Mouse (Mus musculus) MEL (cell line): Measurements from ENCODE around the gene Fam19a5. TPM values are rescaled to one million over a fixed set of nuclear protein-coding genes. Genes with fewer than 3 reads are reported as not detected.

Experiments
- DNase-seq: peaks from one replicate; pipeline ENCODE4 v3.0.0; 2011; ENCODE audit warnings: low read depth, low spot score
- H3K27ac ChIP-seq: 2 replicates; pipeline ENCODE4 v1.5.1; 2012; ENCODE audit warnings: low read depth, mild to moderate bottlenecking, control low read depth, low read length, moderate library complexity; ENCODE audit not compliant: control insufficient read depth
- H3K27me3 ChIP-seq, 2 experiments: fragments of 150-350 bp in 1 of 2; sonication (generic) in 1 of 2; 2 replicates each; pipeline ENCODE4 v1.6.1; 2012; ENCODE audit warnings: low read length in 2 of 2, mild to moderate bottlenecking in 2 of 2, improper control_type of control experiment in 1 of 2, moderate library complexity in 1 of 2; ENCODE audit not compliant: insufficient read depth in 2 of 2, control insufficient read depth in 1 of 2
- H3K36me3 ChIP-seq, 2 experiments: 2 replicates each; pipeline ENCODE4 v1.6.1; 2012 to 2014; ENCODE audit warnings: low read length in 2 of 2, improper control_type of control experiment in 1 of 2, inconsistent platforms in 1 of 2, mild to moderate bottlenecking in 1 of 2; ENCODE audit not compliant: insufficient read depth in 2 of 2, control insufficient read depth in 1 of 2
- H3K4me1 ChIP-seq, 2 experiments: fragments of 150-350 bp in 1 of 2; sonication (generic) in 1 of 2; 2 replicates each; pipeline ENCODE4 v1.6.1; 2012; ENCODE audit warnings: low read length in 2 of 2, improper control_type of control experiment in 1 of 2, mild to moderate bottlenecking in 1 of 2; ENCODE audit not compliant: insufficient read depth in 2 of 2, control insufficient read depth in 1 of 2
- H3K4me3 ChIP-seq, 2 experiments: fragments of 150-350 bp in 1 of 2; sonication (generic) in 1 of 2; 2 replicates each; pipeline ENCODE4 v1.5.1; 2012; ENCODE audit warnings: low read depth in 2 of 2, low read length in 2 of 2, mild to moderate bottlenecking in 2 of 2, moderate library complexity in 2 of 2, control low read depth in 1 of 2, improper control_type of control experiment in 1 of 2; ENCODE audit not compliant: control insufficient read depth in 1 of 2, insufficient read depth in 1 of 2
- H3K79me2 ChIP-seq: 2 replicates; pipeline ENCODE4 v1.6.1; 2012; ENCODE audit warnings: mild to moderate bottlenecking, low read length, moderate library complexity; ENCODE audit not compliant: control insufficient read depth, poor library complexity, insufficient read depth
- H3K9ac ChIP-seq: 2 replicates; pipeline ENCODE4 v1.6.1; 2012; ENCODE audit warnings: low read depth, mild to moderate bottlenecking, control low read depth, low read length, moderate library complexity; ENCODE audit not compliant: control insufficient read depth, poor library complexity, severe bottlenecking
- H3K9me3 ChIP-seq: fragments of 150-350 bp; sonication (generic); replicated peaks from 2 replicates; pipeline ENCODE4 v1.6.1; 2012; ENCODE audit warnings: mild to moderate bottlenecking, low read length, improper control_type of control experiment, moderate library complexity; ENCODE audit not compliant: insufficient read depth
- BHLHE40 ChIP-seq: IDR thresholded peaks from 2 replicates; pipeline ENCODE4 v1.6.1; 2012; ENCODE audit warnings: low read depth, mild to moderate bottlenecking, inconsistent platforms, low read length, improper control_type of control experiment, borderline replicate concordance
- CHD1 ChIP-seq: IDR thresholded peaks from 2 replicates; pipeline ENCODE4 v1.6.1; 2012; ENCODE audit warnings: low read depth, mild to moderate bottlenecking, inconsistent platforms, low read length, improper control_type of control experiment
- CHD2 ChIP-seq: IDR thresholded peaks from 2 replicates; pipeline ENCODE4 v1.6.1; 2011; ENCODE audit warnings: low read length, improper control_type of control experiment
- ELF1 ChIP-seq: IDR thresholded peaks from 2 replicates; pipeline ENCODE4 v1.6.1; 2014; ENCODE audit warnings: low read depth, mild to moderate bottlenecking, inconsistent platforms, low read length, improper control_type of control experiment, moderate library complexity
- GABPA ChIP-seq: IDR thresholded peaks from 2 replicates; pipeline ENCODE4 v1.6.1; 2012; ENCODE audit warnings: low read depth, mild to moderate bottlenecking, inconsistent platforms, low read length, improper control_type of control experiment, moderate library complexity
- HCFC1 ChIP-seq: IDR thresholded peaks from 2 replicates; pipeline ENCODE4 v1.6.1; 2012; ENCODE audit warnings: low read depth, mild to moderate bottlenecking, inconsistent platforms, low read length, improper control_type of control experiment, moderate library complexity
- KAT2A ChIP-seq: conservative IDR thresholded peaks from 2 replicates; pipeline ENCODE4 v1.6.1; 2012; ENCODE audit warnings: low read depth, low read length, improper control_type of control experiment, inconsistent platforms
- MAFK ChIP-seq: IDR thresholded peaks from 2 replicates; pipeline ENCODE4 v1.6.1; 2011; ENCODE audit warnings: low read depth, mild to moderate bottlenecking, low read length, improper control_type of control experiment, borderline replicate concordance
- MAX ChIP-seq: IDR thresholded peaks from 2 replicates; pipeline ENCODE4 v1.6.1; 2011; ENCODE audit warnings: low read length, improper control_type of control experiment
- MEF2A ChIP-seq: IDR thresholded peaks from 2 replicates; pipeline ENCODE4 v1.6.1; 2014; ENCODE audit warnings: low read depth, mild to moderate bottlenecking, inconsistent platforms, low read length, improper control_type of control experiment; ENCODE audit not compliant: poor library complexity, insufficient replicate concordance, severe bottlenecking; ENCODE audit errors: extremely low read depth
- MXI1 ChIP-seq: IDR thresholded peaks from 2 replicates; pipeline ENCODE4 v1.6.1; 2011; ENCODE audit warnings: mild to moderate bottlenecking, low read depth, low read length, improper control_type of control experiment
- NELFE ChIP-seq: IDR thresholded peaks from 2 replicates; pipeline ENCODE4 v1.6.1; 2011; ENCODE audit warnings: low read depth, low read length, improper control_type of control experiment
- POLR2A ChIP-seq, 2 experiments: IDR thresholded peaks; 2 replicates each; pipeline ENCODE4 v1.6.1; 2011 to 2012; ENCODE audit warnings: low read length in 2 of 2, mild to moderate bottlenecking in 2 of 2, control low read depth in 1 of 2, improper control_type of control experiment in 1 of 2, low read depth in 1 of 2, moderate library complexity in 1 of 2; ENCODE audit not compliant: control insufficient read depth in 1 of 2, insufficient read depth in 1 of 2, poor library complexity in 1 of 2
- POLR2AphosphoS2 ChIP-seq: IDR thresholded peaks from 2 replicates; pipeline ENCODE4 v1.6.1; 2011; ENCODE audit warnings: low read length, improper control_type of control experiment
- POLR2AphosphoS5 ChIP-seq: IDR thresholded peaks from 2 replicates; pipeline ENCODE4 v1.6.1; 2012; ENCODE audit warnings: low read depth, borderline replicate concordance, mild to moderate bottlenecking, inconsistent platforms, low read length, moderate library complexity, mixed read lengths
- RAD21 ChIP-seq: IDR thresholded peaks from 2 replicates; pipeline ENCODE4 v1.6.1; 2011; ENCODE audit warnings: mild to moderate bottlenecking, low read depth, low read length, improper control_type of control experiment
- SIN3A ChIP-seq: IDR thresholded peaks from 2 replicates; pipeline ENCODE4 v1.6.1; 2012; ENCODE audit warnings: low read length, improper control_type of control experiment, inconsistent platforms
- SMC3 ChIP-seq: IDR thresholded peaks from 2 replicates; pipeline ENCODE4 v1.6.1; 2011; ENCODE audit warnings: low read depth, low read length, improper control_type of control experiment
- USF1 ChIP-seq: IDR thresholded peaks from 2 replicates; pipeline ENCODE4 v1.6.1; 2014; ENCODE audit warnings: low read depth, mild to moderate bottlenecking, inconsistent platforms, low read length, improper control_type of control experiment, moderate library complexity
- USF2 ChIP-seq, 2 experiments: IDR thresholded peaks; 2 replicates each; pipeline ENCODE4 v1.6.1; 2011 to 2012; ENCODE audit warnings: improper control_type of control experiment in 2 of 2, low read length in 2 of 2, borderline replicate concordance in 1 of 2, inconsistent platforms in 1 of 2, low read depth in 1 of 2, mild to moderate bottlenecking in 1 of 2; ENCODE audit not compliant: insufficient read depth in 1 of 2
- ZC3H11A ChIP-seq: IDR thresholded peaks from 2 replicates; pipeline ENCODE4 v1.6.1; 2012; ENCODE audit warnings: low read depth, mild to moderate bottlenecking, inconsistent platforms, low read length, improper control_type of control experiment
- ZNF384 ChIP-seq: IDR thresholded peaks from 2 replicates; pipeline ENCODE4 v1.6.1; 2012; ENCODE audit warnings: low read depth, mild to moderate bottlenecking, inconsistent platforms, low read length, improper control_type of control experiment
- polyA plus RNA-seq, 2 experiments: library from polyadenylated mRNA; stranded (reverse) in 1 of 2; unstranded in 1 of 2; fragments of >175 nt in 1 of 2; fragments of >200 nt in 1 of 2; gene quantifications; 2 replicates each; pipeline versions ENCODE4 v1.2.1 to v1.2.4; 2012; ENCODE audit warnings: low replicate concordance in 2 of 2, low read depth in 1 of 2; ENCODE audit not compliant: insufficient read length in 2 of 2, insufficient read depth in 1 of 2, missing spikeins in 1 of 2
- total RNA-seq: library from RNA; depleted of rRNA; stranded (reverse); fragments of 300-350 nt; gene quantifications from 2 replicates; pipeline ENCODE4 v1.2.3, GENCODE M21; 2012; rRNA removed

Fam19a5 gene
- total RNA-seq: not detected in 2 replicates
- not detected for polyA plus RNA-seq

DNA sequence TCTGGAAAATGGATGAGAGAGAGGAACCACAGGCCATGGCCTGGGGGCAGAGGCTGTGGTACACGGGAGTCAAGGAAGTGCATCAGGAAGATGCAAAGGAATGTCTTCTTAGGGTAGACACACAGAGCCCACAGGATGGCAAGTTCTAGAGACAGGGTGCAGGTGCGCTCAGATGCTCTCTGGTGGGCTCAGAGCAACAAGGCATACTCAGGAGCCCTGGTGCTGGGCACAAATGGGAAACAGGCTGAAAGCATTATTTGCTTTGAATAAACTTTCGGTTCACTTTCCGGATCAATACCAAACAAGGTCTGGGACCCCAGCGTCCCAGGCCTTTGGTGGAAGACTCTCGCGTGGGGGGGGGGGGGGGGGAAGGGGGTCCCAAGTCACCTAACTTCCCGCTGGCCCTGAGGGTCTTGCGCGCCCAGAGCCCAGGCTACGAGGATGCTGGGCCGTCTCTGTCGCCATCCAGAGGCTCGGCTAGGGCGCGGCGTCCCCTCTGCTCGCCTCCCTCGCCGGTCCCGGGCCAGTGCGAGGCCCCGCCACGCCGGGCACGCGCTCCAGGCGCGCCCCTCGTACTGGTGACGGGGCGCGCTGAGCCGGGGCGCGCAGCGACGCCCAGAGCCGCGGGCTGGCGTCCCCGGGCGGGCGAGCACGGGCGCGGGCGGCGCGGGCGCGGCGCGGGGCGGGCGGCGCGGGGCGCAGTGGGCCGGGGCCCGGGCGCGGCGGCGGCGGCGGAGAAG lies at the start of gene Fam19a5:
Fam19a5 (plus strand) TSS at position 701 of the 740 bp plus-strand sequence.
- H3K4me1 ChIP-seq: no peaks in the 10 kb centered on the region
- no peak within 1 kb of the TSS for H3K9ac ChIP-seq
- DNase-seq: no peak
- no peaks in the 10 kb centered on the region for H3K9me3 ChIP-seq
- H3K79me2 ChIP-seq: no peaks in the 10 kb centered on the region
- TF ChIP-seq CHD2 (no peak), KAT2A (no peak), MAX (no peak), MAFK (no peak), ZNF384 (no peak), ELF1 (no peak), USF1 (no peak), HCFC1 (no peak), POLR2A (IDR thresholded peaks at IDR 0.05; ENCODE audit: control insufficient read depth in 1 of 2, insufficient read depth in 1 of 2, low read depth in 1 of 2, low read length in 2 of 2, poor library complexity in 1 of 2) (no peak), GABPA (no peak), CHD1 (no peak)
- H3K27me3 ChIP-seq: no peaks in the 10 kb centered on the region
- H3K27ac ChIP-seq: no peak within 1 kb of the TSS
- H3K36me3 ChIP-seq: no peaks in the 10 kb centered on the region
- no peak within 1 kb of the TSS for H3K4me3 ChIP-seq

DNA sequence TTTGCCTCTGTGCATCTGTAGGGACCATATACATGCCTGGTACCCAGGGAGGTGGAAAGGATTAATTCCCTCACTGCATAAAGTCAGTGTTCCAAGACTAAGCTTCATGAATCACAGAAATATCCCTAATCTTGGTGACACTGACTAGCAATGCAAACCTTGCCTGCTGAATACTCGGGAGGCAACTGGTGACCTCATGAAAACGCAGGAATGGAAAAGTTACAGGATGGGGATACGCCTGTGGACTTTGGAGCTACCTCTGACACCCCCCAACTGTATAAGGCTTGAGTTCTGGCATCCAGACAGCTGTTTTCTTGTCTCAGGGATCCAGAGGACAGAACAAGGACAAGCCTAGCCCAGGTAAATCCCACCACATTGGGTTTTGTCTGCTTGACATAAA lies 42.4 kb upstream of the Fam19a5 start:
- H3K4me1 ChIP-seq: no peaks in the 10 kb centered on the region
- H3K27me3 ChIP-seq: no peaks in the 10 kb centered on the region
- no peak overlapping the region for H3K4me3 ChIP-seq
- no peaks in the 10 kb centered on the region for H3K9me3 ChIP-seq
- TF ChIP-seq USF2 (IDR thresholded peaks at IDR 0.05; ENCODE audit: borderline replicate concordance in 1 of 2, insufficient read depth in 1 of 2, low read depth in 1 of 2, low read length in 2 of 2) (no peak), POLR2A (IDR thresholded peaks at IDR 0.05; ENCODE audit: control insufficient read depth in 1 of 2, insufficient read depth in 1 of 2, low read depth in 1 of 2, low read length in 2 of 2, poor library complexity in 1 of 2) (no peak), MXI1 (no peak), POLR2AphosphoS5 (no peak), MAFK (no peak), SMC3 (no peak), RAD21 (no peak), GABPA (no peak), CHD1 (no peak), ZC3H11A (no peak), SIN3A (no peak), BHLHE40 (no peak), POLR2AphosphoS2 (no peak), NELFE (no peak), MEF2A (no peak)
- DNase-seq: no peak
- H3K9ac ChIP-seq: no peak overlapping the region
- no peaks in the 10 kb centered on the region for H3K79me2 ChIP-seq
- H3K27ac ChIP-seq: no peak overlapping the region
- no peaks in the 10 kb centered on the region for H3K36me3 ChIP-seq
